Mouse (Mus musculus): ENCODE measurements at regions not wholly inside any gene's neighbourhood (a gene's known extent, or its start where the extent isn't known, plus 50 kb on each side); places are given as distances from the start of the nearest gene placed in this dataset.

DNA sequence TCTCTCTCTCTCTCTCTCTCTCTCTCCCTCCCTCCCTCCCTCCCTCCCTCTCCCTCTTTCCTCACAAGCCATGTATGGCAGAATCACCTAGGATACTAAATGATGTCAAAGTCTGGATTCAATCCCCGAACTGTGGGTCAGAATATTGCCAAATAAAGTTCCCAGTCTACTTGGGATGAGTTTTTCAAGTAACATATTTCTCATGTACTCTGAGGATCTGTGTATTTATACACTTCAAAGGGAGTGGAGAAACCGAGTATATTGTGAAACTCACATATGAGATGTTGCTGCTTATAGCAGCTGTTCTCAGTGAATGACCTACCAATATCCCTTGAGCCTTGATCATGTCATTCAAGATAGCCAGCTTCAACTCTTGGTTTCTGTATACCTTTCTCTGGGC, 151.7 kb upstream of the Gorab start:
- no peak for DNase-seq

DNA sequence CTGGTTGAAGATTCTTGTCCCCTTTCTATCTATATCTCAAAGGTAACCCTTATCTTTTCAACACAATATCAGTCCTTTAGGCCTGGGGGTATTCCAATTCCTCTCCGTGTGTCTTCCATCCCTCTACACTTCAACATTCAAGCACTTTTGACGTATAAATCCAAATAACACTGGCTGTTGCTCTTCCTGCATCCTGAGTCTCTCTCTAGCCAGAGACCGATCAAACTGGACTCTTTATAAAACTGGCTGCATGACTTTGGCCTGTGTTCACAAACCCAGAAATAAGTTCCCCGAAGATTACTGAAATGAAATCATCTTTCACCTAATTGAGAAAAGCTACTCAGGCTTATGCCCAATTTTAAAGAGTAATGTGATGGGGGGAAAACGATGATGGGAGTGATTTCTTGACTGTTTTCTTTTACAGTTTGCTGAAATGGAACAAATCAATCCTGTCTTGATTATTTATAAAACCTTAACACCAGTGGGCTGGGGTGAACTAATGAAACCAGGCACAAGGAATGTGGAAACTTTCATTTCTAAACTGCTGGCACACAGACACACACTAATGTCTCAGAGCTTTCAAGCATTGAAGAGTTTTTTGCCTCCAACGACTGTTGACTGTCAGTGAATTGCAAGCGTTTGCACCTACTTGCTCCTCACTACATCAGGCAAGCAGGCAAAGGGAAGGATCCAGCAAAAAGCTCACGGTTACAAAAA, 135.5 kb upstream of the Gorab start:
- DNase-seq, result no peak

DNA sequence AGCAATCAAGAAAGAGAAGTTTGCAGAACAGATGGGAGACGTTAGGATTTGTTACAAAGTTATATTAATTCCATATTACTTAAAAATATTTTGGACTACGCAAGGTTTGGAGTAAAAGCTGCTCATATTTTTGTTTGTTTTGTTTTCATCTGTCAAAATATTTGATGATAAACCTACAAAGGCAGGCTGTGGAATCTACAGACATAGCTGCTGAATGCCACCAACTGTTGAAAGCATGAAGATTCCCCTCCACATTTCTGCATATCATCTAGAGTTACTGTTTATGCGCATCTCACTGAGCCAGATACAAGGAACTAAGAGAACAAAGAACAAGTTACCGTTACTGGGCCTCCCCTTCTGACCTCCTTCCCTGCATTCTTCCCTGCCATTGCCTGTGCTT, 127.1 kb upstream of the Gorab start:
- no peak for DNase-seq

DNA sequence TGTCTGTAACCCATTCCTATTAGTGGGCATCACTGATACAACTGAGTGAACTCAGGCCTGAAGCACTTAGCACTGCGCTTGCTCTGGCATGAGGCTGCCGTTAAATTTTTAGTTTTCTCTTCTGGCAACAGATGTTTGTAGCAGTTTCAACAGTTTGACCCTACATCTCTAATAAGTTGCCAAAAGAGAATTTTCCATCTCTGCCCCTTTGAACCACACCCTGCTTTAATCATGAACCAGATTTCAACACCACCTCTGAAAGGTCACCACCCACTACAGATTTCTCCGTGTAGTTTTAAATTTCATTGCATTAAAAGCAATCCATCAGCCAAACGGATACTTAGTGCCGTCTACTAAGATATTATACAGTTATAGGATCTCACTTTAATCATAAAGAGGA, 114.5 kb upstream of the Gorab start:
- DNase-seq, result no peak

GRCm38 (mm10) chr1:163512847-163513246, 109.4 kb upstream of the Gorab start:
- no peak for DNase-seq

GRCm38 (mm10) chr1:163512008-163512407, 108.5 kb upstream of the Gorab start:
- DNase-seq, result no peak

DNA sequence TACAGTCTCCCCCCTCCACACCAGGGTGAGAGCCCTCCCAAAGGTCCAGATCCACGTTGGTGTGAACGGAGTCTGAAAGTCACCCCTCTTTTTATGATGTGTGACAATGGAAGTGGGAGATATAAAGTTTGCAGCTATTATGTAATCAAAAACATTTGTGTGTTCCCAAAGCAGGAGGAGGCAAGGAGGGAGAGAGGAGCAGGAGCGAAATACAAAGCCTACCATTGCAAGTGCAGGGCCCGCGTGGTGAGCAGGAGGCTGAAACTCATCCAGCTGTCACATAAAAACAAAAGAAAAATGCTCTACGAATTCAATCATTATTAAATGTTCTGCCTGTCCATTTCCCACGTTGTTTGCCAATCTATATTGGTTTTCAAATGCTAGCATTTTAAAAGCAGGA, 101.6 kb upstream of the Gorab start:
- no peak for DNase-seq

GRCm38 (mm10) chr1:163502557-163502956, 99.1 kb upstream of the Gorab start:
- DNase-seq, result no peak

- DNase-seq, result no peak
Measured at GRCm38 (mm10) chr1:163498398-163498958, 95.0 kb upstream of the Gorab start.

GRCm38 (mm10) chr1:163496416-163496815, 92.9 kb upstream of the Gorab start:
- DNase-seq, result no peak

DNA sequence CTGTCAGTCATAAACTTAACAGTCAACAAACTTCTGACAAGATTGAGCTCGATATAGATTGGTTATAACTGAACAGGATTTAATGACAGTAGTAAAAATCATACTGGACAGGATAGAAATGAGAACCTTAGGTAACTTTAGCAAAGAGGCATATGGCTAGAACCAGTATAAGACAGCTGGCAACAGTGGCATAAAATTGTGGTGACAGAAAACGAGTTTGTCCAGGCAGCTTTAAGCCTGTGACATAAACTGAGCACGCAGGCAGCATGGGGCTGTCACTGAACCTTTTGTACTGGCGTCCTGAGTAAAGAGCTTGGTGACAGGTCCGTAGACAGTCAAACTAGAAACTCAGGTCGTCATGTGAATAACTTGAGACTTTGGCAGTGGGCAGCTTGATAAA, 85.1 kb upstream of the Gorab start:
- DNase-seq, result no peak

- DNase-seq, result no peak
Measured at GRCm38 (mm10) chr1:163488109-163488508, 84.6 kb upstream of the Gorab start.

- no peak for DNase-seq
Measured at GRCm38 (mm10) chr1:163483098-163483497, 79.6 kb upstream of the Gorab start.

DNA sequence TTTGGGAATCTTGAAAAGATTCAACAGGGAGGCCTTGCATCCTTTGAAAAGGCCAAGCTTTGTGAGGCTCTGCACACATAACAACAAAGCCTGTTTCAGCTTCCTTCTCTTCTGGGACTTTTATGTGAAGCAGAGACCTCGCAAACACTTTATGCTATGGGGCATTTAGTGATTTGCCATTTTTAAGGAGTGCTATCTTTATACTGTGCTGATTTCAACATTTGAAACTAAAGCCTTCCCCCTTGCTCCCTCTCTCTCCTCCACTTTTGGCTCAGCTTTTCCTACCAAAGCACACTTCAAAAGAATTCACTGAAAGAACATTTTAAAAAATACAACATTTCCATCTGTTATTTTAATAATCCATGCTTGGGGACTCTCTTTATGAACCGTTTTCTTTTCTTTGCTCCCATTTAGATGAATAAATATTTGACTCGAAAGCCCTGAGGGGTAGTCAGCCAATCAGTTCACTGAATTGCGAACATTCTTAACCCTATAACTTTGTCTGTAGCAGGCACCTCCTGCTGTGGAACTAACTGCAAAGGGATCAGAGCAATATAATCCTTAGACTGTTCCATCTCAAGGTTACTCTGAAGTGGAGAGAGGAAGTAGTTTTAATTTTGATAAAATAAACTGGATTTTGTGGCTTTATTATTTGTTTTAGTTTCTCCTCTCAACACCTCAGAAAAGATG, 74.2 kb upstream of the Gorab start:
- DNase-seq, result no peak

DNA sequence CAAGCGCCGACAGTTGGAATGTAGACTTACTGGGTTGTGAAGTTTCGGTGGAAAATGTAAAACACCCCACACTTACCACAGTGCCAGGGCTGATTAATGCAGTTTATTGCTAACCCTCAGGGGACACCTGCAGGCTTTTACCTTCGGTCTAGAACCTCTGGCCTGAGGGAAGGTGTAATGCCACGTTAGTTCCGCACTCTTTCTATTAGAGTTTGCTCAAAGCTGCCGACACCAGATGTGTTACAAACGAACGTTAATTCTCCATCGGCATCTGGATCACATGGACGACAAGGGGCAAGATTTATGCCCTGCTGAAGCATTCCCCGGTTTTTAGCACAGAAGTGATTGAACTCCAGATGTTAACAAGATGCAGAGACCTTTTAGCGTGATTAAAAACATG, 57.7 kb upstream of the Gorab start:
- DNase-seq, result no peak

GRCm38 (mm10) chr1:163456366-163456765, 52.9 kb upstream of the Gorab start:
- no peak for DNase-seq

Data from liver (tissue).